Mouse (Mus musculus): ENCODE measurements around the gene 5530401A14Rik. TPM values are rescaled to one million over a fixed set of nuclear protein-coding genes. Genes with fewer than 3 reads are reported as not detected.

The 5530401A14Rik gene
- total and polyA plus RNA-seq, 2 experiments from 2014 or later: not detected

DNA sequence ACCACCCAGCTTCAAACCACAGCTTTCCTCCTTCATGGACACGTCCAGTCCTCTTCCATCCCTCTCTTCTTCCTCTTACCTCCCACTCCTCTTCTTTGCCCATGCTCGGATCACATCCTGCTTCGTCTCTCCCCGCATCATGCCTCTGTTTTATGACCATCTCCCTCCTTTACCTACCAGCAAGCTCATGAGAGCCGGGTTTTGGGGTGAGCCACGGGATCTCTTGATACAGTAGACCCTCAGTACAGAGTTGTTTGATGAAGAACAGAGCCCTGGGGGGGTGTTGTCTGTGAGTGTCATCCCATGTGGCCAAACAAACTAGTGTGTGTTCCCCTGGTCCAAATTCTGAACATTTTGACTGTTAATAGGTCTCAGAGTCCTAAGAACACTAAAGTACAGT, 36.0 kb downstream of the 5530401A14Rik start:
- DNase-seq (ENCODE audit: low spot score): no peak
- ATAC-seq (ENCODE audit: insufficient read depth, low read depth): no peak
- no peaks in the 10 kb centered on the region for H3K27me3 ChIP-seq (ENCODE audit: control insufficient read depth, insufficient read depth, low read length)
- no peaks in the 10 kb centered on the region for H3K9me3 ChIP-seq (replicated peaks; ENCODE audit: control insufficient read depth, low read length)
- no peak overlapping the region for H3K4me2 ChIP-seq (ENCODE audit: low read depth, low read length)
- no peaks in the 10 kb centered on the region for H3K36me3 ChIP-seq (replicated peaks; ENCODE audit: control insufficient read depth, insufficient read depth, low read length)
- WGBS: 71% methylated on average over 6 of the region's 6 CpGs
- no peaks in the 10 kb centered on the region for H3K4me1 ChIP-seq (ENCODE audit: control insufficient read depth, insufficient read depth)
- TF ChIP-seq EP300 (IDR thresholded peaks at IDR 0.05; ENCODE audit: low read depth) (no peak), CTCF (IDR thresholded peaks at IDR 0.05; ENCODE audit: low read depth) (no peak)
- no peak overlapping the region for H3K27ac ChIP-seq (ENCODE audit: low read depth)
- H3K9ac ChIP-seq (replicated peaks; ENCODE audit: low read depth, low read length): no peak overlapping the region
- no peak overlapping the region for H3K4me3 ChIP-seq (ENCODE audit: low read depth, low read length)

DNA sequence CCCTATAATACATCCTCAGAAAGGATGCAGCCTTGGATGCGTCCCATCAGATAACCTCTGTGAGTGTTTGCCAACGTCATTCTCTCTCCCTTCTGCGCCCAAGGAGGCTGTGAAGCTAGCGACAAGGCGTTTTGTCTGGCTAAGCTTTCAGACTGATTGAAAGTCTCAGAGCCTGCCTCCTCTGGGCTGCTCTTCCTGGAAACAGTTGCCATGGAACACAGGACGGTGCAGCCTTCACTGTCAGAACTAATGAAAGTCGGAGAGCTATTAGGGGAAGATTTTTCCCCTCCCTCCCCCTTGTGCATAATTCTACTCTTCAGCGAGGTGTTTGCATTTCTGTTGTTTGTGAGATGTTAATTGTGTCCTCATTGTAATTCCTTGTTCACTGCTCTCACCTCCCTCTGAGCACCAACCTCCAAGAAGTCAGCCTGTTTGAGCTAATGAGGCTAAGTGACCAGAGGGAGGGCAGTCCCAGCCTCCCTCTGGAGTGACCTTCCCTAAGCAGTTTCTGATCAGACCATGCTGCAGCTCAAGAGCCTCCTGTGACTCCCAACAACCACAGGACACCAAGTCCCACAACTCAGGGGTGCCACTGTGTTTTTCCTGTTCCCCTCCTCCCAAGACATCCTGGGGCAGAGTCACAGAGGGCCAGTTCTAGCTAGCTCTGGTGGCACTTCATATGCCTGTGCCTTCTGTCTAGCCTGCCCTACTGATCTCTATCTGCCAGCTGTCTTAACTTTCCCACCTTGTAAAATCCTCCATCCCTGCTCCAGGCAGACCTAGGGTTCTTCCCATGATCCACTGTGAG, 37.3 kb downstream of the 5530401A14Rik start:
- TF ChIP-seq EP300 (IDR thresholded peaks at IDR 0.05; ENCODE audit: low read depth) (no peak), CTCF (IDR thresholded peaks at IDR 0.05; ENCODE audit: low read depth) (no peak)
- Histone ChIP-seq H3K4me1 (ENCODE audit: control insufficient read depth, insufficient read depth) (no peaks in the 10 kb centered on the region), H3K4me3 (ENCODE audit: low read depth, low read length) (no peak overlapping the region), H3K9ac (replicated peaks; ENCODE audit: low read depth, low read length) (no peak overlapping the region), H3K36me3 (replicated peaks; ENCODE audit: control insufficient read depth, insufficient read depth, low read length) (no peaks in the 10 kb centered on the region), H3K27me3 (ENCODE audit: control insufficient read depth, insufficient read depth, low read length) (no peaks in the 10 kb centered on the region), H3K9me3 (replicated peaks; ENCODE audit: control insufficient read depth, low read length) (no peaks in the 10 kb centered on the region), H3K4me2 (ENCODE audit: low read depth, low read length) (no peak overlapping the region), H3K27ac (ENCODE audit: low read depth) (no peak overlapping the region)
- ATAC-seq (ENCODE audit: insufficient read depth, low read depth): no peak
- no peak for DNase-seq (ENCODE audit: low spot score)
- 8% methylated on average over 8 of the region's 8 CpGs for WGBS

DNA sequence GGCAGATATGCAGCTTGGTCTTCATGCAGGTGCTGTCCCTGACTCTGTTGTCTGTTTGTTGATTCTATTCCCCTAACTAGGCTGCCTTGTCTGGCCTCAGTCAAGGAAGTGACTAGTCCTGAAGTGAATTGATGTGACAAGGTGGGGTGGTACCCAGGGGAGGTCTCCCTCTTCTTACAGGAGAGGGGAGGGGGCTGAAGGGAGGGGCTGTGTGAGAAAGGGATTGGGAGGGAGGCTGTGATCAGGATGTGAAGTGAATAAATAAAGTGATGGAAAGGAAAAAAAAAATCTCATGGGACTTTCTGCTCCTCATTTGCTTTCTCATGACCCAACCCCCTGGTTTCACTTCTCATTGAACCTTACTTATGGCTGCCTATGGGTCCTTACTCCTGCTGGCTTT, 41.8 kb downstream of the 5530401A14Rik start:
- H3K27ac ChIP-seq (ENCODE audit: low read depth): no peak overlapping the region
- ATAC-seq (ENCODE audit: insufficient read depth, low read depth): no peak
- no peaks in the 10 kb centered on the region for H3K9me3 ChIP-seq (replicated peaks; ENCODE audit: control insufficient read depth, low read length)
- no peak for TF ChIP-seq EP300 (IDR thresholded peaks at IDR 0.05; ENCODE audit: low read depth)
- TF ChIP-seq CTCF (IDR thresholded peaks at IDR 0.05; ENCODE audit: low read depth): no peak
- no peak for DNase-seq (ENCODE audit: low spot score)
- H3K27me3 ChIP-seq (ENCODE audit: control insufficient read depth, insufficient read depth, low read length): no peaks in the 10 kb centered on the region
- no peak overlapping the region for H3K9ac ChIP-seq (replicated peaks; ENCODE audit: low read depth, low read length)
- H3K4me2 ChIP-seq (ENCODE audit: low read depth, low read length): no peak overlapping the region
- no peaks in the 10 kb centered on the region for H3K36me3 ChIP-seq (replicated peaks; ENCODE audit: control insufficient read depth, insufficient read depth, low read length)
- H3K4me3 ChIP-seq (ENCODE audit: low read depth, low read length): no peak overlapping the region
- H3K4me1 ChIP-seq (ENCODE audit: control insufficient read depth, insufficient read depth): no peaks in the 10 kb centered on the region

DNA sequence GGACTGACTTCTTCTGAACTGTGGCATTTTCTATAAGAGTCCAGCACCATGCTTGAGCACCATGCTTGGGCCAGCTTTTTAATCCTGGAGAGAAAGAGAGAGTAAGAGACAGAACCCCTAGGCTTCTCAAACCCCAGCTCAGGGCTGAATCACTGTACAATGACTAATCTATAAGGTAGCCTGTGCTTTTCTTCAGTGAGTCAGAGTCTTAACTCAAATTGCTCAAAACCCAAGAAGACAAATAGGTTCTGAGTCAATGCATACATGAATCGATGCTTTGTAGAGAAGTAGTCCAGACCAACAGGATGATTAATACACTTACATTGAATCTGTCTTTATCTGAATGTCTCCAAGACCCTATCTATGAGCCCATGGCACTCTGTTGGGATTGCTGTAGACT, 48.3 kb downstream of the 5530401A14Rik start:
- ATAC-seq (ENCODE audit: insufficient read depth, low read depth) (no peak), DNase-seq (ENCODE audit: low spot score) (no peak)
- no peak overlapping the region for H3K27ac ChIP-seq (ENCODE audit: low read depth)
- no peaks in the 10 kb centered on the region for H3K4me1 ChIP-seq (ENCODE audit: control insufficient read depth, insufficient read depth)
- H3K27me3 ChIP-seq (ENCODE audit: control insufficient read depth, insufficient read depth, low read length): no peaks in the 10 kb centered on the region
- WGBS: 71% methylated on average over 1 of the region's 1 CpGs
- no peak overlapping the region for H3K9ac ChIP-seq (replicated peaks; ENCODE audit: low read depth, low read length)
- no peak overlapping the region for H3K4me3 ChIP-seq (ENCODE audit: low read depth, low read length)
- no peak overlapping the region for H3K4me2 ChIP-seq (ENCODE audit: low read depth, low read length)
- TF ChIP-seq EP300 (IDR thresholded peaks at IDR 0.05; ENCODE audit: low read depth): no peak
- no peak for TF ChIP-seq CTCF (IDR thresholded peaks at IDR 0.05; ENCODE audit: low read depth)
- H3K36me3 ChIP-seq (replicated peaks; ENCODE audit: control insufficient read depth, insufficient read depth, low read length): no peaks in the 10 kb centered on the region
- H3K9me3 ChIP-seq (replicated peaks; ENCODE audit: control insufficient read depth, low read length): no peaks in the 10 kb centered on the region

- Histone ChIP-seq H3K9me3 (replicated peaks; ENCODE audit: control insufficient read depth, low read length) (no peaks in the 10 kb centered on the region), H3K4me1 (ENCODE audit: control insufficient read depth, insufficient read depth) (no peaks in the 10 kb centered on the region), H3K4me3 (ENCODE audit: low read depth, low read length) (no peak overlapping the region), H3K9ac (replicated peaks; ENCODE audit: low read depth, low read length) (no peak overlapping the region), H3K27me3 (ENCODE audit: control insufficient read depth, insufficient read depth, low read length) (no peaks in the 10 kb centered on the region), H3K4me2 (ENCODE audit: low read depth, low read length) (no peak overlapping the region), H3K36me3 (replicated peaks; ENCODE audit: control insufficient read depth, insufficient read depth, low read length) (no peaks in the 10 kb centered on the region), H3K27ac (ENCODE audit: low read depth) (no peak overlapping the region)
- ATAC-seq (ENCODE audit: insufficient read depth, low read depth): no peak
- no peak for DNase-seq (ENCODE audit: low spot score)
- TF ChIP-seq CTCF (IDR thresholded peaks at IDR 0.05; ENCODE audit: low read depth) (no peak), EP300 (IDR thresholded peaks at IDR 0.05; ENCODE audit: low read depth) (no peak)
- 64% methylated on average over 5 of the region's 5 CpGs for WGBS
These were observed 49.0 kb downstream of the 5530401A14Rik start for GRCm38 (mm10) chr11:81909397-81909894.

- TF ChIP-seq EP300 (IDR thresholded peaks at IDR 0.05; ENCODE audit: low read depth): no peak
- TF ChIP-seq CTCF (IDR thresholded peaks at IDR 0.05; ENCODE audit: low read depth): no peak
- Histone ChIP-seq H3K36me3 (replicated peaks; ENCODE audit: control insufficient read depth, insufficient read depth, low read length) (no peaks in the 10 kb centered on the region), H3K9ac (replicated peaks; ENCODE audit: low read depth, low read length) (no peak overlapping the region), H3K4me3 (ENCODE audit: low read depth, low read length) (no peak overlapping the region), H3K27ac (ENCODE audit: low read depth) (no peak overlapping the region), H3K9me3 (replicated peaks; ENCODE audit: control insufficient read depth, low read length) (no peaks in the 10 kb centered on the region), H3K4me1 (ENCODE audit: control insufficient read depth, insufficient read depth) (no peaks in the 10 kb centered on the region), H3K27me3 (ENCODE audit: control insufficient read depth, insufficient read depth, low read length) (no peaks in the 10 kb centered on the region), H3K4me2 (ENCODE audit: low read depth, low read length) (no peak overlapping the region)
- DNase-seq (ENCODE audit: low spot score) (no peak), ATAC-seq (ENCODE audit: insufficient read depth, low read depth) (no peak)
- WGBS: 77% methylated on average over 4 of the region's 4 CpGs
These were observed 52.6 kb downstream of the 5530401A14Rik start for GRCm38 (mm10) chr11:81913071-81913470.

All from heart, postnatal 0 days (tissue).